Mouse (Mus musculus): ENCODE measurements around the gene Iffo2. TPM values are rescaled to one million over a fixed set of nuclear protein-coding genes. Genes with fewer than 3 reads are reported as not detected.
A peak's percentile ranks its signal among the peaks of the same experiment; 100 is the strongest.

Iffo2 gene
- polyA plus RNA-seq, 1 experiment: 1.6 TPM

GRCm38 (mm10) chr4:139536706-139537105 lies 6.4 kb downstream of the Iffo2 start:
- Histone ChIP-seq H3K4me1 (ENCODE audit: control insufficient read depth, insufficient read depth, low read length) (no peaks in the 10 kb centered on the region), H3K27ac (ENCODE audit: control insufficient read depth, insufficient read depth, low read depth, low read length, poor library complexity) (no peak overlapping the region), H3K4me3 (replicated peaks; ENCODE audit: control insufficient read depth, low read depth, low read length) (no peak overlapping the region)
- 88% methylated on average over 9 of the region's 9 CpGs for WGBS
- TF ChIP-seq POLR2A (IDR thresholded peaks at IDR 0.05; ENCODE audit: borderline replicate concordance, control insufficient read depth, low read depth, low read length) (no peak), CTCF (IDR thresholded peaks at IDR 0.05; ENCODE audit: control insufficient read depth, insufficient read depth, low read length) (no peak)

DNA sequence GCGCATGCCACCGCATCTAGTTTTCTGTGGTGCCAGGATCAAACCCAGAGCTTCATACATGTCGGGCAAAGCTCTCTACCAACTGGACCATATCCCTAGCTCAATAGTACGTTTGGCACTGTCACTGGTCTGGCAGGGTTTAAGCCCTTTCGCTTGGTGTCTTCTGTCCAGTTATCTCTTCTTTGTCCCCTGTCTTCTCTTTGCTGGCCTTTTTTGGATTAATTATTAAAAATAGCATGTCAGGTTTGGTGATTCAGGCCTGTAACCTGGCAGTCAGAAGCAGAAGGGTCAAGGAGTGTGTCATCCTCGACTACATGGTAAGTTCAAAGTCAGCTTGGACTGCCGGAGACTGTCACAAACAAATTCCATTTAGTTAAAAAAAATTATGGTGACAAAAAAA lies 10.4 kb downstream of the Iffo2 start:
- WGBS: 86% methylated on average over 7 of the region's 7 CpGs

DNA sequence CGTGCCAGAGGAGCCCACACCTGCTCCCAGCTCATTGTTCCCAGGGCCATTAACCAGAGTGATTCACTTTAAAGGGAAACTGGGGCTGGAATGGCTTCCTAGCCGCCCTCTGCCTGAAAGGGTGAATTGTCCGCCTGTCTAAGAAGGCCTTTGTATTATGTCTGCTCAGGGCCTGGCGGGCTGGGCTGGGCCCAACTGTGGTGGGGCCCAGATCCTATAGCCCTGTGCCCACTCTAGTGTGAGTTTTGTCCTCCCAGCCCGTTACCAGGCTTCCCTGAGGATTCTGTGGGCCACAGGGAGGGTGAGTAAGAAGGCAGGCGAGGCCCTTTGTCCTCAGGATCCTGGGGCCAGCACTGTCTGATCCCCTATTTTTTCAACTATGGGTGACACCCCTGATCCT lies 15.4 kb downstream of the Iffo2 start:
- H3K4me3 ChIP-seq (replicated peaks; ENCODE audit: control insufficient read depth, low read depth, low read length): no peak overlapping the region
- WGBS: 73% methylated on average over 6 of the region's 6 CpGs
- no peaks in the 10 kb centered on the region for H3K4me1 ChIP-seq (ENCODE audit: control insufficient read depth, insufficient read depth, low read length)
- no peak overlapping the region for H3K27ac ChIP-seq (ENCODE audit: control insufficient read depth, insufficient read depth, low read depth, low read length, poor library complexity)
- TF ChIP-seq CTCF (IDR thresholded peaks at IDR 0.05; ENCODE audit: control insufficient read depth, insufficient read depth, low read length) (no peak), POLR2A (IDR thresholded peaks at IDR 0.05; ENCODE audit: borderline replicate concordance, control insufficient read depth, low read depth, low read length) (no peak)

More for the DNA sequence above, 10.4 kb downstream of the Iffo2 start:
- no peak overlapping the region for H3K4me3 ChIP-seq (replicated peaks; ENCODE audit: control insufficient read depth, low read depth, low read length)
- no peaks in the 10 kb centered on the region for H3K4me1 ChIP-seq (ENCODE audit: control insufficient read depth, insufficient read depth, low read length)
- no peak overlapping the region for H3K27ac ChIP-seq (ENCODE audit: control insufficient read depth, insufficient read depth, low read depth, low read length, poor library complexity)
- TF ChIP-seq POLR2A (IDR thresholded peaks at IDR 0.05; ENCODE audit: borderline replicate concordance, control insufficient read depth, low read depth, low read length) (no peak), CTCF (IDR thresholded peaks at IDR 0.05; ENCODE audit: control insufficient read depth, insufficient read depth, low read length) (no peak)

DNA sequence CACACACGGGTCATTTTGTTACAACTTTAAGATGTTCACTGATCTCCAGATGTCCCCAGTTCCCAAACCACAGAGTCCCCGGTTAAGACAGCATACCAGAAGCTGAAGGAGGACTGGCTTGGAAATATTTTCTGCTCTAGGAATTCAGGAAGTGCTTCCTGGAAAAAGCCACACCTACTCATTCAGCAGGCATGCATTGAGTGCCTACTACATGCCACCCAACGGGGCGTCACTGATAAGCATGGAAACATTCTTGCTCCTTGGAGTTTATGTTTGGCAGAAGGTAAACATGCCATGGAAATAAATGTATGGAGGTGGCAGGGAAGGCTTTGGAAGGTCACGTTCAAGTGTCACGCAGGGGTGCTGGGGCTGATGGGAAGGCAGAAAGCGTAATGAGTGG lies 19.1 kb downstream of the Iffo2 start:
- H3K4me1 ChIP-seq (ENCODE audit: control insufficient read depth, insufficient read depth, low read length): no peaks in the 10 kb centered on the region
- 64% methylated on average over 7 of the region's 7 CpGs for WGBS
- TF ChIP-seq POLR2A (IDR thresholded peaks at IDR 0.05; ENCODE audit: borderline replicate concordance, control insufficient read depth, low read depth, low read length) (no peak), CTCF (IDR thresholded peaks at IDR 0.05; ENCODE audit: control insufficient read depth, insufficient read depth, low read length) (no peak)

GRCm38 (mm10) chr4:139555235-139555634 lies 24.9 kb downstream of the Iffo2 start:
- Histone ChIP-seq H3K4me3 (replicated peaks; ENCODE audit: control insufficient read depth, low read depth, low read length) (no peak overlapping the region), H3K4me1 (ENCODE audit: control insufficient read depth, insufficient read depth, low read length) (no peaks in the 10 kb centered on the region), H3K27ac (ENCODE audit: control insufficient read depth, insufficient read depth, low read depth, low read length, poor library complexity) (no peak overlapping the region)
- TF ChIP-seq CTCF (IDR thresholded peaks at IDR 0.05; ENCODE audit: control insufficient read depth, insufficient read depth, low read length) (no peak), POLR2A (IDR thresholded peaks at IDR 0.05; ENCODE audit: borderline replicate concordance, control insufficient read depth, low read depth, low read length) (no peak)
- 84% methylated on average over 11 of the region's 11 CpGs for whole genome bisulfite sequencing

More for the DNA sequence above, 19.1 kb downstream of the Iffo2 start:
- Histone ChIP-seq H3K27ac (ENCODE audit: control insufficient read depth, insufficient read depth, low read depth, low read length, poor library complexity) (no peak overlapping the region), H3K4me3 (replicated peaks; ENCODE audit: control insufficient read depth, low read depth, low read length) (no peak overlapping the region)

DNA sequence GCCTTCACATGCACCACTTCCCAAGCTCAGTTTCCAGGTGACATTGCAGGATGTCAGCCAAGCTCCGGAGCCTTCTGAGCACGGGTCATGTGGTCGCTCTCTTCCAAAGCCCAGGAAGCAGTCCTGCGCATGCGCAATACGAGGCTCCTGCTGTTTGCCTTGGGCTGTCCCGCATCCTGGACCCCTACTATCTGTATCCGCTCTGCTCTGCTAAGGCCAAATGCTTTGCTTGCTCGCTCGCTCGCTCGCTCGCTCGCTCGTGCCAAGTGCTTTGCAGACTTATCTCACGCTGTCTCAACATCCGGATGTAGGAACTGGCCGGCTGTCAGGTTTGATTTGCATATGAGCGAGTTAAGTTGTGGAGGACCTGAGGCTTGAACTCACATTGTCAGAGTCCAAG lies 25.6 kb downstream of the Iffo2 start:
- no peak overlapping the region for H3K4me3 ChIP-seq (replicated peaks; ENCODE audit: control insufficient read depth, low read depth, low read length)
- WGBS: 67% methylated on average over 19 of the region's 19 CpGs
- no peak overlapping the region for H3K27ac ChIP-seq (ENCODE audit: control insufficient read depth, insufficient read depth, low read depth, low read length, poor library complexity)
- TF ChIP-seq CTCF (IDR thresholded peaks at IDR 0.05; ENCODE audit: control insufficient read depth, insufficient read depth, low read length) (no peak), POLR2A (IDR thresholded peaks at IDR 0.05; ENCODE audit: borderline replicate concordance, control insufficient read depth, low read depth, low read length) (no peak)
- no peaks in the 10 kb centered on the region for H3K4me1 ChIP-seq (ENCODE audit: control insufficient read depth, insufficient read depth, low read length)

DNA sequence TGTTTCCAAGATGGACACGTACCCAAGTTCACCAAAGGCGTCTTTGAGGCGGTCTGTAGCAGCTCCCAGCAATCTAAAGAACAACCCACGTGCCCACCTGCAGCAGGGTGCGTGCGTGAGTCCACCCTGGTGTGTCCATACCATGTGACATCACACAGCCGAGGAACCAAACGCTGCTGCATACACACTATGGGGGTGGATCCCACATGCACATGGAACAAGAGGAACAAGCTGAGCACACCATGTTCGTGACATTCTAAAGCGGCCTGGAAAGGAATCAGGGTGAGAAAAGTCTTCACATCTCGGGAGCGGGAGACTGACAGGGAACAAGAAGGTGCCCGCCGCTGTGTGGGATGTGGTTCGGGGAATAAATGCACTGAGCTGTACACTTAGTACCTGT lies 38.0 kb downstream of the Iffo2 start:
- TF ChIP-seq CTCF (IDR thresholded peaks at IDR 0.05; ENCODE audit: control insufficient read depth, insufficient read depth, low read length): no peak
- TF ChIP-seq POLR2A (IDR thresholded peaks at IDR 0.05; ENCODE audit: borderline replicate concordance, control insufficient read depth, low read depth, low read length): no peak
- 70% methylated on average over 15 of the region's 15 CpGs for WGBS
- Histone ChIP-seq H3K4me3 (replicated peaks; ENCODE audit: control insufficient read depth, low read depth, low read length) (no peak overlapping the region), H3K4me1 (ENCODE audit: control insufficient read depth, insufficient read depth, low read length) (peaks cover 2% of the 10 kb centered on the region), H3K27ac (ENCODE audit: control insufficient read depth, insufficient read depth, low read depth, low read length, poor library complexity) (no peak overlapping the region)

DNA sequence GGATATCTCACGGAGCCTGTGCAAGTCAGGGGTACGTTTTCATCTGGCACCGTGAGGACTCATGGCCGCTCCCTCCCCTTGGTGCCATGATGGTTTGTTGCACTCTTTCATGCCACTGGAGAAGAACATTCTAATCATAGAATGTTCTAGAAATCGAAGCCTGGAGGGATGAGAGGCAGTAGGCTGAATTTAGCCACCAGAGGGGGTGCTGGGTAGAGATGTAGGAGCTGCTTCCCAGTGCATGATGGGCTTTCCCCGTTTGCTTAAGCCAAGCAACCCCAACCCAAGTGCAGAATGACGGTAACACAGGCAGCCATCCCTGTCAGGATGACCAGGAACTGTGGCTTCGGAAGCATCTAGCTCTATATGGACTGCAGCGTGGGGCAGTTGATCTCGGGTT lies 40.4 kb downstream of the Iffo2 start:
- Histone ChIP-seq H3K27ac (ENCODE audit: control insufficient read depth, insufficient read depth, low read depth, low read length, poor library complexity) (no peak overlapping the region), H3K4me1 (ENCODE audit: control insufficient read depth, insufficient read depth, low read length) (peaks cover 2% of the 10 kb centered on the region; the same call in 1 of the 2 replicates), H3K4me3 (replicated peaks; ENCODE audit: control insufficient read depth, low read depth, low read length) (no peak overlapping the region)
- TF ChIP-seq POLR2A (IDR thresholded peaks at IDR 0.05; ENCODE audit: borderline replicate concordance, control insufficient read depth, low read depth, low read length) (no peak), CTCF (IDR thresholded peaks at IDR 0.05; ENCODE audit: control insufficient read depth, insufficient read depth, low read length) (0 out of 2 replicates have a peak, but pooled peaks have one; percentile 15)
- 57% methylated on average over 10 of the region's 10 CpGs for WGBS

DNA sequence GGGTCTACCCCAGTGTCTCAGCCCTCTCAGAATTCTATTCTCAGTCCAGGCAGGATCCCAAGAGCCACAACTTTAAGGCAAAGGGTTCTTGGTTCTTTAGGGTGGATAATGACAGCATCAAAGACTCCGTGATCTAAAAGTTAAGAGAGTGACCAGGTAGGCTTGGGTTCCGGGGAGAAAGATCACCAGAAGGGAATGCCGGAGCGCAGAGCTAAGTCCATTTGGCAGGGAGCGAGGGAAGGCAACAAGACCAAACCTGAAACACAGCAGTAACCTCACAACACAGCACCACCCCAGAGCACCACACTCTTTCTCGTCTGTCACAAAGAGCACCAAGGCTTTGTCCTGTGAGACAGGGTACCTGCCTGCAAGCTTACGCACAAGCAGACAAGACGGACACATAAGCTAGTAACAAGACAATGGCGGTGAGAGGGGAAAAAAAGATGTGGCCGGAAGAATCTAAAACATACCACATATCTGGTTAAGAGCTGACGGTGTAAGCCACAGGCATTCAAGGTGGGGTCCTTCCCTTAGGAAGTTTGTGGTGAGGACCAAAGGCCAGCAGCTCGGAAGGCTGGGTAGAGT lies 42.7 kb downstream of the Iffo2 start:
- TF ChIP-seq CTCF (IDR thresholded peaks at IDR 0.05; ENCODE audit: control insufficient read depth, insufficient read depth, low read length) (no peak), POLR2A (IDR thresholded peaks at IDR 0.05; ENCODE audit: borderline replicate concordance, control insufficient read depth, low read depth, low read length) (no peak)
- no peak overlapping the region for H3K4me3 ChIP-seq (replicated peaks; ENCODE audit: control insufficient read depth, low read depth, low read length)
- WGBS: 76% methylated on average over 12 of the region's 12 CpGs
- H3K4me1 ChIP-seq (ENCODE audit: control insufficient read depth, insufficient read depth, low read length): peaks cover 2% of the 10 kb centered on the region; the same call in 1 of the 2 replicates
- no peak overlapping the region for H3K27ac ChIP-seq (ENCODE audit: control insufficient read depth, insufficient read depth, low read depth, low read length, poor library complexity)

Data from bone marrow, adult 2 months (tissue).